Mouse (Mus musculus): ENCODE measurements around the gene Vps45.

- no peak for TF ChIP-seq POLR2A (IDR thresholded peaks at IDR 0.05; ENCODE audit: control insufficient read depth, low read depth, low read length)
- TF ChIP-seq CTCF (IDR thresholded peaks at IDR 0.05; ENCODE audit: control insufficient read depth, insufficient read depth, insufficient replicate concordance, low read depth, low read length) = no peak
These were observed 20.1 kb downstream of the Vps45 start for GRCm38 (mm10) chr3:96038156-96038555.
